Mouse (Mus musculus) erythroblast, embryonic 14.5 days (primary cell): Measurements from ENCODE around the gene Fam166a.

ENCODE experiments used
- GATA1 ChIP-seq: IDR thresholded peaks from 2 replicates; pipeline ENCODE4 v1.6.1; 2012; ENCODE audit warnings: low read length, inconsistent platforms, mixed read lengths
- TAL1 ChIP-seq: IDR thresholded peaks from 3 replicates; pipeline ENCODE4 v1.6.1; 2012; ENCODE audit warnings: low read length, inconsistent platforms, mixed read lengths

DNA sequence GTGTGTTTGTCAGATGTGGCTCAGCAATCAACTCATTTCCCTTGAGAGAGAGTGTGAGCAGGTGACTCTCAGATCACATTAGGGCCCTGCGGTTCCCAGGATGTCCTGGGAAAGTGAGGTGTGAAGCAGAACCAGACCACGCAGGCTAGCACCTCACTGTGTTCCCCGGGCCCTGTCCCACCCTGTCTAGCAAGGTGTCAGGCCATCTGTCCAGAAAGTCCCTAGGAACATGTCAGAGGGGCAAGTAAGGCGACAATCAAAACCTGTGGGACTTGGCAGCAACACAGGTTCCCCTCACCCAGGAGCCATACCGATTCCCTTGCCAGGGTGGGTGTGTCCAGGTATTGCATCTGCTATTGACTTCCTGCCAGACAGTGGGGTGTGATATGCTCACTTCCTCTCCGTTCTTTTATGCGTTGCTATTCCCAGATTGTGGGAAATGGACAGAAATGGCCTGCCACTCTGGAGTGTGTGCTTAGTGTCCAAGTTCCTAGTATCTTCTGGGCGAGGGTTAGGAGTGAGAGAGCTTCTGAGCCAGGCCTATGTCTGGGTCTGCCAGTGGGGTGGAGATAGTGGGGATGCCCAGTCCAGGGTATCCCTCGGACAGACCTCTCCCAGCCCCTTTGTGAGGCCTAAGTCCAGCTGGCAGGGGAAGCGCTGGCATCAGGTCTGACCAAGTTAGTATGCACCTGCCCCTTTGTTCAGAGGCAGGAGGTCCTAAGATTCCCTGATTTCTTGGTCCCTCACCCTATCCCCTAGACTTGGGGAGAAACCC lies 48.0 kb upstream of the Fam166a start:
- no peak for TF ChIP-seq GATA1
- no peak for TF ChIP-seq TAL1
